Mouse (Mus musculus) MEL-GATA-1-ER (cell line): Measurements from ENCODE around the gene Kcna10.

Experiments used
- DNase-seq: peaks from one replicate; pipeline ENCODE4 v3.0.0-alpha.2; 2012; ENCODE audit warnings: low read depth; ENCODE audit errors: extremely low read depth

Kcna10 gene

GRCm38 (mm10) chr3:107239607-107240006 lies 56.8 kb downstream of the Kcna10 start, which contains the start of gene Prok1:
TSS of gene Prok1 (minus strand) at chr3:107239707.
- DNase-seq = no peak

- DNase-seq = no peak
Measured at GRCm38 (mm10) chr3:107241389-107242094, 58.7 kb downstream of the Kcna10 start.
